Mouse (Mus musculus) megakaryocyte progenitor cell, adult 5-6 weeks (primary cell): ENCODE data around the gene 4930568D16Rik. TPM values are rescaled to one million over a fixed set of nuclear protein-coding genes. Genes with fewer than 3 reads are reported as not detected.
A peak's percentile ranks its signal among the peaks of the same experiment; 100 is the strongest.

ENCODE experiments used
- ATAC-seq: replicated peaks from 2 replicates; pipeline ENCODE4 v1.8.0; 2016; ENCODE audit warnings: mild to moderate bottlenecking, moderate TSS enrichment, inconsistent platforms; ENCODE audit not compliant: poor library complexity
- total RNA-seq, 2 experiments: library from RNA; stranded (forward) in 1 of 2; stranded (reverse) in 1 of 2; fragments of 157-497, 149-512 nt in 1 of 2; fragments of 200-1000 nt in 1 of 2; gene quantifications; 2 replicates each; pipeline versions ENCODE4 v1.2.3 to v1.2.4; 2015 to 2017

The 4930568D16Rik gene
- total RNA-seq, 2 experiments from 2014 or later: not detected

DNA sequence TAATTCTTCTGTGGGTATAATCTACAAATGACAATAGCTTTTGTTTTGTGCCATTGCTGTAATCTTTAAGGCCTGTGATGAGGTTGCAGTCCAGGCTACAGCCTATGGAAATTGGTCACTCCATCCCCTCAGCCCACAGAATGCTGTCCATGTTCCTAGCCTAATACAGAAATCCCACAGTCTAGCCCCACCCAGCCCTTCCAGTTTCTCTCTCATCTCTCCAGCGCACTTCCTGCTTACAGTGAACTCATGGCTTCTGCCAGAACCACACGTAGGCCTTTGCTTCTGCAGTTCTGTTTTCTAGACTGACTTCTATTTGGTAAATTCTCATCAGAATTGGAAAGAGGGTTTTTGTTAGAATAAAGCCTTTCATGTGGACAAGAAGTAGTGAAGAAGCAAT is 21.5 kb downstream of the 4930568D16Rik start:
- peak; percentile 30; the same call in 1 of the 2 replicates for ATAC-seq

DNA sequence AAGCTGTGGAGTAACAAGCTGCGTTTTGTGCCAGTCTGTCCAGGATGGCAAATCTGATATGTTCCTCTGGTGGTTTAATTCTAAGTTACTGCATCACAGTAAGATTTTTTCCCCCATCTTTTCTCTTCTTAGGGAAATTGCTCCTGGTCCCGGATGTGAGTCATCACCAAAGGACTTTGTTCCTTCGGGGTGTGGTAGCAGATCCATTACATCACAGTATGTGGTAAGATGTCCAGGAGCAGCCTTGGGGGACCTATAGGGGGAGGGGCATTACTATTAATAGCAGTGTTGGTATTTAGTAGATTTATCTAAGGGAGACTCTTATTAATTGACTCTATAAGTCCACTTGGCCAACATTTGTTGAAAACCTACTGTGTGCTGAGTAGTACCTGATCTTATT is 24.9 kb downstream of the 4930568D16Rik start:
- peak; percentile 69 for ATAC-seq

GRCm38 (mm10) chr2:35338707-35339106 is 28.8 kb downstream of the 4930568D16Rik start:
- no peak for ATAC-seq

GRCm38 (mm10) chr2:35338036-35338435 is 29.5 kb downstream of the 4930568D16Rik start:
- ATAC-seq: no peak

- no peak for ATAC-seq
Observed at GRCm38 (mm10) chr2:35337419-35337818, 30.1 kb downstream of the 4930568D16Rik start.

DNA sequence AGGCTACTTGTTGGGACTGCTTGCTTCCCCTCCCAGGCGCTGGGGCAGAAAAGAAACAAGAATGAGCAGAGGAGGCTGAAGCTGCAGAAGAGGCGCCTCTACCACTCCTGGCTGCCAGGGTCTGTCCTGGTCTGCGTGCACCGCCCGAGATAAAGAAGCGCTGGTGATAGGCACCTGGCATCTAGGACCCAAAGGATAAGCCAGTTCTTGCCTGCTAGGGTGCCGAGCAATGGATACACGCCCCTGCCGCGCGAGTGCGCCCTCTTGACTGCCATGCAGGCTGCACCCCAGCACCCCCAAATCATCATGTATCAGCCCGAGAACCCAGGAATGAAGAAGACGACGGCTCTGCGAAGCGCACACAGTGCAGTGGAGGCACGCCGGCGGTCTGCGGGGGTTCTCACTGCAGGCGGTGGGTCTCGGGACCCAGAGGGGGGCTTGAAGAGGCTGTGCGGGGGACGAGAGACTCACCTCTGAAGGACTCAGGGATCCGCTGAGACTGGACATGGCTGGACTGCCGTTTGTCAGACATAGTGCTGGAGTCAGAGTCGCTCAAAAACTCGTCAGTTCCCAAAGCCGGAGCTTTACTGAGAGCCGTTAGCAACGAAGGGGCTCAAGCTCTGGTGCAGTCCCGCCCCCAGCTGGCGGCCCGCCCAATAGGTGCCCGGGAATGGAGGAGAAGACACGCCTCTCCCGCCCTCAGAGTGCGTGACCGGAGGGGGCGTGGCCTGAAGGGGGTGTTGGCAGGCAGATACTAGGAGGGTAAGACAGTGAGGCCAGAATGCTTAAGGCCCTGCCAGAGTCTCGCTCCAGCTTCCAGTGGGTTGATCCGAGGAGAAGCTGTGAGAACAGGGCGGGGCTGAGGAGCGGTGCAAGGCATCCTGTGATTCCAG is 30.9 kb downstream of the 4930568D16Rik start, which contains the start of gene Stom:
TSS of gene Stom (minus strand) at position 589 of the 893 bp plus-strand sequence.
- ATAC-seq: peak; percentile 84

DNA sequence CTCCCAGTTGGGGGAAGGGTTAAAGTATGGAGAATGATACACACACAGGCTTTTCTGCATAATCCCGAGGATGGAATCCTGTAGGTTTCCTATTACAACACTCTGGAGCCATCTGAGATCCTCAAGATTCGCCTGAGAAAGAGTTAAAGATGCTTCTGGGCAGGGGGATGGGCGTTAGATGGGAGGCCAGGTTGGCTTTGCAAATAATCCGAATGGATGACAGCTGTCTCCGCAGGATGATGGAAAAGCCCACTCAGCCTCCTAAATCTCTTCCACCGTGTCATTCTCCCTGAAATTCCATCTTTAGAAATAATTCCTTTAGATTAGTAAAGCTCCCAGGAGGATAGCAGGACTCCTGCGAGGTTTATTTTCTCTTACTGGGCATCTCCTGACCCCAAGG is 31.9 kb downstream of the 4930568D16Rik start:
- no peak for ATAC-seq

DNA sequence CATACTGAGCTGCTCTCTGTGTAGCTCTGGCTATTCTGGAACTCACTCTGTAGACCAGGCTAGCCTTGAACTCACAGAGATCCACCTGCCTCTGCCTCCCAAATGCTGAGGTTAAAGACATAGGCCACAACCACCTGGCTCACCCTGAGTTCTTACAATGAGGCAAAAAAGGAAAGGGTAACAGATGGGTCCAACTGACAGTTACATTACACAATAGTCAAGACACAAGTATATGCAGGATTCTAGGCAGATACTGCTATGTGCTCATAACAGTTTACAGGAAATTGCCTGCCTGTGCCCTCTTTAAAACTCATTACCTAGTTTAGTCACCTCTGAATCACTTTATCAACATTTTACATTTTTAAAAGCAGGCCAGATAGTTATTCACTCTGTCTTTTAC is 33.9 kb downstream of the 4930568D16Rik start:
- peak; percentile 38 for ATAC-seq

GRCm38 (mm10) chr2:35331205-35331604 is 36.3 kb downstream of the 4930568D16Rik start:
- ATAC-seq: no peak

DNA sequence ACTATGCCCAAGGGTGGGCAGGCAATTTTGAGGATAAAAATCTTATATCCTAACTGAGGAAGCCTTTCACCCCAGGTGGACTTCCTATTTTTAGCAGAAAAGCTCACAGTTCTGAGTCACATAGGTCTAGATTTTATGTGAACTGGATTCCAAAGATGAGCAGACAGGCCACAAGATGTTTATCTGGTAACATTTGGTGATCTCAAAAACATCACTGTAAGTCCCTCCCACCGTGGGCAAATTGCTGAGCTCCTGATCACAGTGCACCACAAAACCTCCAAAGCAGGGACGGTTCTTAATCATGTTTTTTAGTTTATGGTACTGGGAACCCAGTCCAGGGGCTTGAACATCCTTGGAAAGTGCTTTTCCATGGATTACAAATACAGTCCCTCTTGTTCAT is 38.5 kb downstream of the 4930568D16Rik start:
- no peak for ATAC-seq

GRCm38 (mm10) chr2:35328064-35328792 is 39.3 kb downstream of the 4930568D16Rik start:
- no peak for ATAC-seq

DNA sequence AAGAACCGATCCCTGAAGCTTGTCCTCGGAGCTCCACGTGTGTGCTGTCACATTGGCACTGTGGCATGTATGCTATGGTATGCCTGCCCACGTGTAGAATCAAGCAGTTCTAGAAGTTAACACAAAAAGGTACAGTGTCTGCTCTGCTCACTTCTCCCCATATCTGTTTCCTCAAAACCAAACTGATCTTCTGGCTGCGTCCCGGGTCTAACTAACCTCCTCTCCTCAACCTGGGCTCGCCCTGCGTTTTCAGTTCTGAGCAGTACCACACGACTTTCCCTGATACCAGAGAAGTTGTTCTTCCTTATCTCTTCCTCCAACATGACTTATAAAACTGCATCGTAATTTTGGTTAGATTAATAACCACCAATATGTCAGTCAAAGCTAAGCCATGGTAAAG is 39.9 kb downstream of the 4930568D16Rik start:
- ATAC-seq: peak; percentile 76

GRCm38 (mm10) chr2:35326931-35327330 is 40.6 kb downstream of the 4930568D16Rik start:
- no peak for ATAC-seq

DNA sequence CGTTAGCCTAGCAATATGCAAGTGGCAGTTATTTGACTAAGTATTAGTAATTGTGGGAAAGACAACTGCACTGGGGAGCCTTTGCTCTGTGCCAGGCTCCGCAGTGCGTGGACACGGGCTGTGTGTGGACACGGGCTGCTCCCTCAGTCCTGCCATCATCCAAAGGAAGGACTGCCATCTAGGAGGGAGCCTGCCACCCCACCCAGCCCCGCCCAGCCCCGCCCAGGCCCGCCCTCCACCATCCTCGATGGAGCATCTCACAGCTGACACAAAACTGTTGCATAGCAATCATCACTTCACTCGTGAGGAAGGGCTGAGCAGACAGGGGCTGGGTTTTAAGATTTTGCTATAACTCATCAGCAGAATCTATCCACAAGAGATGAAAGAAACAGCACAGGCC is 41.6 kb downstream of the 4930568D16Rik start:
- ATAC-seq: no peak

GRCm38 (mm10) chr2:35322404-35323164 is 44.9 kb downstream of the 4930568D16Rik start:
- ATAC-seq: peak; percentile 54

- no peak for ATAC-seq
Observed at GRCm38 (mm10) chr2:35320399-35320798, 47.1 kb downstream of the 4930568D16Rik start.

DNA sequence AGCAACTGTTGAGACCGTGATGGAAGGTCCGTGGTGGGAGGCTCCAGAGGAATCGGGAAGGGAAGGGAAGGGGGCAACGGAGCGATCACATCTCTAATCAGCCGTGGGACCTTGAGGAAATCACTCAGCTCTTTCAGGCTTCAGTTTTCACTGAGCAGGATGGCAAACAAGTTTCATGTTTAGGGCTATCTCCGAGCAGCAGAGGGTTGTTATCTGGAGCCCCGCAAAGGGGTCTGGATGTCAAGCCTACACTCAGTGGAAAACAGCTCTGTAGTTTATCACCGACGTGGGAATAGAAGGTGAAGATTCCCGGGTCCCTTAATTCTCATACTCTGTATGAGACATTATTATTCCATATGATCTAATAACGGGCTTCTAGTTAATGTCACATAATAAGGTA is 49.1 kb downstream of the 4930568D16Rik start:
- ATAC-seq: no peak

GRCm38 (mm10) chr2:35317604-35318003 is 49.9 kb downstream of the 4930568D16Rik start:
- peak; percentile 73 for ATAC-seq

GRCm38 (mm10) chr2:35314300-35314699 is 53.2 kb downstream of the 4930568D16Rik start:
- ATAC-seq: peak; percentile 54

DNA sequence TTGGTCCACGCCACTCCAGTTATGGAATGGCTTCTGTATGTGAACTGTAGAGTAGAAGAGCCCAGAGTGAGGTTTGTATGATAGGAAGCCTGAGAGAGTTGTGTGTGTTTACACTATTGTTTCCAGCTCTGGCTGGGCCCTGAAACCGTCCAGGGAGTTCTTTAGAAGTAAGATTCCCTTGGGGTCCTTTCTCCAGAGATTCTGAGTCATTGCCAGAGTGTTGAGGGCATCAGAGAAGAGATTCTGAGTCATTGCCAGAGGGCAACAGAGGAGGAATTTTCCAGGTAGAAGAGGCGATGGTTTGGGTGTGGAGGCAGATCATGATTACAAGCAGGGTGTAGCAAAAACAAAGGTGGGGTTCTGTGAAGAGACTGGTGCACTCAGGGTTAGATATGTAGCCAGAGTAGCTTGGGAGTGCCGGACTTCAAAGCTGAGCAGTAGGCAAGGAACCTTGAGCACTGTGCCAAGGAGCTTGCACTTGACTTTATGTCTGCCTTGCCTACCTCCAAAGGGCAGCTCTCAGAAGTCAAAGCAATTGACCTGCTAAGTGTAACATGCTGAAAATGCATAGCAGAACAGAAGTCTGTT is 57.5 kb downstream of the 4930568D16Rik start:
- ATAC-seq: no peak

- peak; percentile 91 for ATAC-seq
Observed at GRCm38 (mm10) chr2:35308166-35308565, 59.4 kb downstream of the 4930568D16Rik start.
